Mouse (Mus musculus): ENCODE data around the gene Pigo. TPM values are rescaled to one million over a fixed set of nuclear protein-coding genes. Genes with fewer than 3 reads are reported as not detected.
"Not testable (repeated sequence)": the region's sequence is repeated elsewhere in the genome, so short reads cannot be mapped to it uniquely, and the experiment has no call there.

Gene Pigo
- polyA plus RNA-seq, 1 experiment, result 7.6 TPM

- H3K4me3 ChIP-seq (replicated peaks), result peak within 1 kb of the TSS; percentile 99
- peaks cover 31% of the 10 kb centered on the region for H3K36me3 ChIP-seq (replicated peaks; ENCODE audit: low read length)
- H3K9me3 ChIP-seq, result no peaks in the 10 kb centered on the region
- TF ChIP-seq FLI1 (IDR thresholded peaks at IDR 0.05; ENCODE audit: low read length) (no peak), GATA1 (IDR thresholded peaks at IDR 0.05; ENCODE audit: borderline replicate concordance, low read length) (no peak)
- H3K27me3 ChIP-seq (replicated peaks), result no peaks in the 10 kb centered on the region
- H3K4me1 ChIP-seq, result peaks cover 18% of the 10 kb centered on the region
Measured at GRCm38 (mm10) chr4:43010161-43011038, 15.2 kb downstream of the Pigo start, which contains the start of gene Fancg. Gene Fancg, minus strand, starts transcription at chr4:43010506.

- no peak for TF ChIP-seq FLI1 (IDR thresholded peaks at IDR 0.05; ENCODE audit: low read length)
- no peak for TF ChIP-seq GATA1 (IDR thresholded peaks at IDR 0.05; ENCODE audit: borderline replicate concordance, low read length)
- Histone ChIP-seq H3K9me3 (no peaks in the 10 kb centered on the region), H3K4me3 (replicated peaks) (no peak overlapping the region), H3K27me3 (replicated peaks) (no peaks in the 10 kb centered on the region), H3K36me3 (replicated peaks; ENCODE audit: low read length) (peaks cover 61% of the 10 kb centered on the region), H3K4me1 (peaks cover 42% of the 10 kb centered on the region)
Measured at GRCm38 (mm10) chr4:43005765-43006164, 19.9 kb downstream of the Pigo start.

- H3K9me3 ChIP-seq, result no peaks in the 10 kb centered on the region
- peaks cover 44% of the 10 kb centered on the region for H3K4me1 ChIP-seq
- H3K4me3 ChIP-seq (replicated peaks), result no peak overlapping the region
- no peak for TF ChIP-seq FLI1 (IDR thresholded peaks at IDR 0.05; ENCODE audit: low read length)
- TF ChIP-seq GATA1 (IDR thresholded peaks at IDR 0.05; ENCODE audit: borderline replicate concordance, low read length), result no peak
- no peaks in the 10 kb centered on the region for H3K27me3 ChIP-seq (replicated peaks)
- peaks cover 61% of the 10 kb centered on the region for H3K36me3 ChIP-seq (replicated peaks; ENCODE audit: low read length)
Measured at GRCm38 (mm10) chr4:43004951-43005350, 20.7 kb downstream of the Pigo start.

- Histone ChIP-seq H3K4me3 (replicated peaks) (no peak overlapping the region), H3K36me3 (replicated peaks; ENCODE audit: low read length) (peaks cover 55% of the 10 kb centered on the region), H3K27me3 (replicated peaks) (no peaks in the 10 kb centered on the region), H3K4me1 (peaks cover 37% of the 10 kb centered on the region), H3K9me3 (no peaks in the 10 kb centered on the region)
- TF ChIP-seq FLI1 (IDR thresholded peaks at IDR 0.05; ENCODE audit: low read length), result no peak
- TF ChIP-seq GATA1 (IDR thresholded peaks at IDR 0.05; ENCODE audit: borderline replicate concordance, low read length), result no peak
Measured at GRCm38 (mm10) chr4:43002756-43003439, 22.7 kb downstream of the Pigo start.

- Histone ChIP-seq H3K4me3 (replicated peaks) (no peak overlapping the region), H3K4me1 (peaks cover 42% of the 10 kb centered on the region), H3K27me3 (replicated peaks) (no peaks in the 10 kb centered on the region), H3K9me3 (no peaks in the 10 kb centered on the region), H3K36me3 (replicated peaks; ENCODE audit: low read length) (peaks cover 50% of the 10 kb centered on the region)
- no peak for TF ChIP-seq GATA1 (IDR thresholded peaks at IDR 0.05; ENCODE audit: borderline replicate concordance, low read length)
- no peak for TF ChIP-seq FLI1 (IDR thresholded peaks at IDR 0.05; ENCODE audit: low read length)
Measured at GRCm38 (mm10) chr4:43001272-43001671, 24.3 kb downstream of the Pigo start.

- Histone ChIP-seq H3K4me1 (peaks cover 39% of the 10 kb centered on the region), H3K36me3 (replicated peaks; ENCODE audit: low read length) (peaks cover 52% of the 10 kb centered on the region)
- not testable (repeated sequence) for H3K9me3 ChIP-seq
Measured at GRCm38 (mm10) chr4:43000141-43000986, 25.3 kb downstream of the Pigo start, which contains the start of gene Vcp. Gene Vcp, minus strand, starts transcription at chr4:43000507.

GRCm38 (mm10) chr4:42999451-43000140 is 26.0 kb downstream of the Pigo start:
- H3K4me1 ChIP-seq, result peaks cover 37% of the 10 kb centered on the region
- no peaks in the 10 kb centered on the region for H3K9me3 ChIP-seq
- peak overlapping the region; percentile 95 for H3K4me3 ChIP-seq (replicated peaks)
- no peaks in the 10 kb centered on the region for H3K27me3 ChIP-seq (replicated peaks)
- H3K36me3 ChIP-seq (replicated peaks; ENCODE audit: low read length), result peaks cover 51% of the 10 kb centered on the region
- TF ChIP-seq GATA1 (IDR thresholded peaks at IDR 0.05; ENCODE audit: borderline replicate concordance, low read length), result no peak

More at GRCm38 (mm10) chr4:43000141-43000986, 25.3 kb downstream of the Pigo start, which contains the start of gene Vcp:
- not testable (repeated sequence) for H3K27me3 ChIP-seq (replicated peaks)
- peak within 1 kb of the TSS; percentile 95 for H3K4me3 ChIP-seq (replicated peaks)

- peaks cover 52% of the 10 kb centered on the region for H3K36me3 ChIP-seq (replicated peaks; ENCODE audit: low read length)
Measured at GRCm38 (mm10) chr4:42998022-42998421, 27.6 kb downstream of the Pigo start.

GRCm38 (mm10) chr4:42988296-42988695 is 37.3 kb downstream of the Pigo start:
- Histone ChIP-seq H3K36me3 (replicated peaks; ENCODE audit: low read length) (peaks cover 96% of the 10 kb centered on the region), H3K27me3 (replicated peaks) (no peaks in the 10 kb centered on the region), H3K4me1 (no peaks in the 10 kb centered on the region; the same call in 1 of the 2 replicates), H3K9me3 (no peaks in the 10 kb centered on the region), H3K4me3 (replicated peaks) (no peak overlapping the region)
- TF ChIP-seq GATA1 (IDR thresholded peaks at IDR 0.05; ENCODE audit: borderline replicate concordance, low read length) (no peak), FLI1 (IDR thresholded peaks at IDR 0.05; ENCODE audit: low read length) (no peak)

More at GRCm38 (mm10) chr4:42998022-42998421, 27.6 kb downstream of the Pigo start:
- Histone ChIP-seq H3K4me3 (replicated peaks) (peak overlapping the region; percentile 88), H3K4me1 (peaks cover 28% of the 10 kb centered on the region), H3K9me3 (no peaks in the 10 kb centered on the region), H3K27me3 (replicated peaks) (no peaks in the 10 kb centered on the region)
- TF ChIP-seq FLI1 (IDR thresholded peaks at IDR 0.05; ENCODE audit: low read length), result no peak

- not testable (repeated sequence) for H3K9me3 ChIP-seq; H3K4me3 ChIP-seq (replicated peaks); H3K4me1 ChIP-seq; H3K27me3 ChIP-seq (replicated peaks)
- peaks cover 76% of the 10 kb centered on the region for H3K36me3 ChIP-seq (replicated peaks; ENCODE audit: low read length)
Measured at GRCm38 (mm10) chr4:42980467-42980866, 45.2 kb downstream of the Pigo start.
